13 mouse cellular contexts compared by ENCODE assay signal in genomic region chr11:110563272-110563671, GRCm38 (mm10).
DNase-seq lines count a peak whose midpoint lies in the region; ATAC-seq and TF ChIP-seq lines count a peak whose summit lies in the region.
"Had no signal": no experiment of that assay in that cellular context is flagged by ENCODE, and none has a peak within 500 bp of the region (broad histone marks: within the 10 kb centered on the region; RNA-seq: fewer than 3 reads in every experiment).

No protein-coding gene starts in this region.

- peak; percentile 22 to 64 for DNase-seq in adrenal gland, adult (ENCODE audit: inconsistent age in 2 of 2, low spot score in 1 of 2)
- no peak for DNase-seq in adrenal gland, adult 18-20 months (ENCODE audit: low spot score in 2 of 2)
- DNase-seq in kidney, adult 2 months: peak; percentile 33
- DNase-seq in kidney, postnatal 25 days: peak; percentile 7 to 38
- DNase-seq in cerebellum, adult 11-12 months: no peak
- no peak for DNase-seq in gastrocnemius, postnatal 36 days
- DNase-seq: cerebellum, adult 9-11 months; thymus, postnatal 14 days had no signal

- H3K36me3 ChIP-seq in kidney, adult 2 months (ENCODE audit: control insufficient read depth, insufficient read depth, low read length): no peaks in the 10 kb centered on the region
- H3K36me3 ChIP-seq in kidney, embryonic 14.5 days (ENCODE audit: control insufficient read depth, insufficient read depth, low read length): no peaks in the 10 kb centered on the region
- no peaks in the 10 kb centered on the region for H3K36me3 ChIP-seq in heart, embryonic 13.5 days
- H3K36me3 ChIP-seq: hindbrain, embryonic 13.5 days had no signal

- H3K27ac ChIP-seq in kidney, adult 2 months (ENCODE audit: insufficient read depth, low read depth, low read length): peak overlapping the region; percentile 39
- H3K27ac ChIP-seq in kidney, embryonic 14.5 days (ENCODE audit: low read depth, low read length): no peak overlapping the region
- no peak overlapping the region for H3K27ac ChIP-seq in heart, embryonic 13.5 days (replicated peaks)
- H3K27ac ChIP-seq: hindbrain, embryonic 13.5 days; macrophage had no signal

- no peak for ATAC-seq in kidney, embryonic 14.5 days (ENCODE audit: low FRiP score, low TSS enrichment)
- no peak for ATAC-seq in heart, embryonic 13.5 days (ENCODE audit: extremely low read depth, insufficient number of reproducible peaks, low FRiP score, low TSS enrichment)

- TF ChIP-seq CTCF in kidney, adult 2 months (conservative IDR thresholded peaks at IDR 0.05; ENCODE audit: insufficient read depth, insufficient read length, low read depth, low read length): no peak

- TF ChIP-seq POLR2A in kidney, adult 2 months (IDR thresholded peaks at IDR 0.05; ENCODE audit: low read depth, low read length): no peak

- no peaks in the 10 kb centered on the region for H3K9me3 ChIP-seq in kidney, embryonic 14.5 days (ENCODE audit: control insufficient read depth, low read length)
- H3K9me3 ChIP-seq in heart, embryonic 13.5 days: no peaks in the 10 kb centered on the region
- H3K9me3 ChIP-seq: hindbrain, embryonic 13.5 days had no signal

- H3K4me2 ChIP-seq in kidney, embryonic 14.5 days (replicated peaks; ENCODE audit: low read depth, low read length): no peak overlapping the region
- peak overlapping the region; percentile 57 for H3K4me2 ChIP-seq in heart, embryonic 13.5 days
- H3K4me2 ChIP-seq: hindbrain, embryonic 13.5 days had no signal

- H3K9ac ChIP-seq in kidney, embryonic 14.5 days (ENCODE audit: low read depth, low read length): no peak overlapping the region
- H3K9ac ChIP-seq in heart, embryonic 13.5 days: no peak overlapping the region
- H3K9ac ChIP-seq: hindbrain, embryonic 13.5 days had no signal

- no peak overlapping the region for H3K4me3 ChIP-seq in kidney, adult 2 months (ENCODE audit: insufficient read depth, low read depth, low read length)
- H3K4me3 ChIP-seq in kidney, embryonic 14.5 days (ENCODE audit: low read length): no peak overlapping the region
- peak overlapping the region; percentile 4; the same call in 1 of the 2 replicates for H3K4me3 ChIP-seq in heart, embryonic 13.5 days
- H3K4me3 ChIP-seq: hindbrain, embryonic 13.5 days; myocyte had no signal

- WGBS in kidney, adult 2 months: 53% methylated on average over 12 of the region's 12 CpGs
- WGBS in kidney, embryonic 14.5 days: 57% methylated on average over 12 of the region's 12 CpGs
- WGBS in heart, embryonic 13.5 days: 32% methylated on average over 12 of the region's 12 CpGs

- intact Hi-C loops in gastrocnemius, postnatal 36 days (cut with DNase I): no loop called here

- no peaks in the 10 kb centered on the region; the same call in 1 of the 2 replicates for H3K4me1 ChIP-seq in kidney, adult 2 months (ENCODE audit: control insufficient read depth, insufficient read depth, low read length)
- H3K4me1 ChIP-seq in kidney, embryonic 14.5 days (ENCODE audit: control insufficient read depth, insufficient read depth, low read length): no peaks in the 10 kb centered on the region
- H3K4me1 ChIP-seq in heart, embryonic 13.5 days: peaks cover 6% of the 10 kb centered on the region
- H3K4me1 ChIP-seq: hindbrain, embryonic 13.5 days had no signal

- H3K27me3 ChIP-seq in kidney, adult 2 months (replicated peaks; ENCODE audit: control insufficient read depth, insufficient read depth, low read length): no peaks in the 10 kb centered on the region
- no peaks in the 10 kb centered on the region for H3K27me3 ChIP-seq in kidney, embryonic 14.5 days (ENCODE audit: control insufficient read depth, insufficient read depth, low read length)
- H3K27me3 ChIP-seq in heart, embryonic 13.5 days (replicated peaks): no peaks in the 10 kb centered on the region
- H3K27me3 ChIP-seq: hindbrain, embryonic 13.5 days had no signal

Comparison
In these comparisons a context has a peak if more than half of its experiments do, and no peak if none do; other contexts are left out.
1. DNase-seq: peak in adrenal gland, adult (2 of 2), kidney, adult 2 months (single experiment) and kidney, postnatal 25 days (2 of 2); none in adrenal gland, adult 18-20 months (0 of 2), cerebellum, adult 11-12 months (single experiment) and gastrocnemius, postnatal 36 days (0 of 2).